Mouse (Mus musculus): ENCODE results near the gene Actl6a. TPM values are rescaled to one million over a fixed set of nuclear protein-coding genes. Genes with fewer than 3 reads are reported as not detected.
"Not testable (repeated sequence)": the region's sequence is repeated elsewhere in the genome, so short reads cannot be mapped to it uniquely, and the experiment has no call there.

Gene Actl6a
- total RNA-seq (2018; cell fraction: chromatin; rRNA removed): 100 to 1,000 TPM in 1 of 26 experiments, 10 to 100 TPM in 25; 23.5 to 116 (median 73.4) TPM
- total RNA-seq (2018; cell fraction: cytosol; rRNA removed): 10 to 100 TPM; 15.2 to 26.0 (median 21.8) TPM
- 10 to 100 TPM; 18.3 to 68.2 (median 47.1) TPM for total RNA-seq (2018; cell fraction: nucleus; rRNA removed)
- polyA plus RNA-seq (2018): 19.7 to 43.3 TPM (median 26.3 TPM) in 3 replicates

DNA sequence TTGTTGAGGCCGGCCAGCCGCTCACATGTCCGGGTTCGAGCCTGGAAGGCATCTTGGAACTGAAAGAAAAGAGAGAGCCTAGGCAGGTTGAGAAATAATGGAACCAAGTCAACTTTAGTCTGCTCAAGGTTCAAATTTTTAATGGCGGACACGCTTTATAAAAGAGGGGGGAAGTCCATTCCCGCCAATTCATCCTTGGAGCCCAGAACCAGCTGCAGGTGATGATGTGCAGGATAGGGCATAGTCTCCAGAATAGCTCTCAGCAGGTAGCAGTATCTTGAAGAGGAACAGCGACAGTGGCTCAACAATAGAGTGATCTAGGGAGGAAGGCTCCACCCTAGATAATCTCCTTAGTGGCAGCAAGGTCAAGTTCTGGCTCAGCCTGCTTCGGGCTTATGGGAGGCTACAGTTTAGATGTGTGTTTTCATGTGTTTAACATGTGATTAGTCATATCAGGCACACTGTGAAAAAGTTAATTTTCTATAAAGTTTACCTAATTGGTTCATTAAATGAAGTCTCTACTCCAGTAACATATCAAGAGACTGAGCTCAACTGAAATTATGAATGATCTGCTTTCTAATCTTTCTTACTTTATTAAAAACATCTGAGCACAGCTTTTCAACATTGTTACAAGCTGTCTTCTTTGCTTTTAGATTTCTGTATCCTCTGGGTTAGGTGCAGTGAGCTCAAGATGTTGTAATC, at the start of gene Actl6a:
Actl6a (plus strand) TSS at position 652 of the 702 bp plus-strand sequence.
- H3K4me3 ChIP-seq (ENCODE audit: inconsistent target); H3K36me3 ChIP-seq (ENCODE audit: inconsistent target); H3K27ac ChIP-seq: not testable (repeated sequence)
- 89% methylated on average over 9 of the region's 9 CpGs for WGBS (ENCODE audit: missing documents)
- H3K79me2 ChIP-seq (ENCODE audit: inconsistent target): peaks cover 18% of the 10 kb centered on the region

GRCm38 (mm10) chr3:32656398-32656994, 49.6 kb upstream of the Actl6a start:
- Histone ChIP-seq H3K4me3 (ENCODE audit: inconsistent target) (no peak overlapping the region), H3K79me2 (ENCODE audit: inconsistent target) (no peaks in the 10 kb centered on the region), H3K27ac (no peak overlapping the region), H3K36me3 (ENCODE audit: inconsistent target) (no peaks in the 10 kb centered on the region)
- WGBS (ENCODE audit: missing documents): 57% methylated on average over 6 of the region's 10 CpGs

DNA sequence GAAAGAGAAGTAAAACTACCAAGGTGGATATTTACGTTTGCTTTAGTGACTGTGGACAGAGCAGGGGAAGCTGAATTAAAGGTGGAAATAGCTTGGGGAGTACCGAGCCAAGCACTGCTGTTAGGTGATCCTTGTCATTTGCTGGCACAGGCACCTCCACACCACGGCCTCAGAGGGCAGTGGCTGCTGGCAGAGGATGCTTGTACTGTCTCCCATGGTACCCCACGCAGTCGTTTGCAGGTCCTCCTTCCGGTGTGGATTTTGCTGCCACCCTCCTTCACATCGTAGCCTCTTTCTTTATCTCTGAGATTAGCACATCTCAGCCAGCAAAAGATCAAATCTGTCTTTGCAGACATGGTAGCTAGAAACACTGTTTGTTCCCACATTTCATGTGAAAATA, 47.7 kb upstream of the Actl6a start:
- Histone ChIP-seq H3K79me2 (ENCODE audit: inconsistent target) (no peaks in the 10 kb centered on the region), H3K36me3 (ENCODE audit: inconsistent target) (no peaks in the 10 kb centered on the region), H3K27ac (no peak overlapping the region), H3K4me3 (ENCODE audit: inconsistent target) (no peak overlapping the region)
- 72% methylated on average over 7 of the region's 7 CpGs for WGBS (ENCODE audit: missing documents)

GRCm38 (mm10) chr3:32658821-32659220, 47.3 kb upstream of the Actl6a start:
- Histone ChIP-seq H3K36me3 (ENCODE audit: inconsistent target) (no peaks in the 10 kb centered on the region), H3K27ac (no peak overlapping the region), H3K4me3 (ENCODE audit: inconsistent target) (no peak overlapping the region), H3K79me2 (ENCODE audit: inconsistent target) (no peaks in the 10 kb centered on the region)
- WGBS (ENCODE audit: missing documents): 68% methylated on average over 16 of the region's 16 CpGs

- no peaks in the 10 kb centered on the region for H3K79me2 ChIP-seq (ENCODE audit: inconsistent target)
- H3K36me3 ChIP-seq (ENCODE audit: inconsistent target): no peaks in the 10 kb centered on the region
- no peak overlapping the region for H3K4me3 ChIP-seq (ENCODE audit: inconsistent target)
- 96% methylated on average over 2 of the region's 2 CpGs for WGBS (ENCODE audit: missing documents)
- no peak overlapping the region for H3K27ac ChIP-seq
Observed at GRCm38 (mm10) chr3:32659506-32659905, 46.6 kb upstream of the Actl6a start.

DNA sequence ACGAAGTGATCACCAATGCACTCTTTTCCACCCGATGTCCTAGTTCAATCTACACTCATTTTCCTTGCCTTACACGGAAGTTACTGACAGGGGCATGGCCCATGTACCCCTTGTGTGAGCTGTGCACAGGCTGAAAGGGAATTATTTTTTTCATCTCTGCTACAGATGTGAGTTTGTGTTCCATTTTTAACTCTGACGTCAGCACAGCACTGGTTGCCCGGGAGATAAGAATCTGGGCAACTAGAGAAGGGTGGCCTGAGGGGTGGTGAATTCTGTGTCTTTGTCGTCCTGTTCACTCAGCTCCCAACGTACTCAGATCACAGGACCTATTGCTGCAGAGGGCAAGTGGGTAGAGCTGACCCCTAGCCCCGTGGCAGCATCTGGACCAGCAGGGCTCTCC, 45.8 kb upstream of the Actl6a start:
- no peaks in the 10 kb centered on the region for H3K79me2 ChIP-seq (ENCODE audit: inconsistent target)
- 55% methylated on average over 8 of the region's 8 CpGs for WGBS (ENCODE audit: missing documents)
- H3K27ac ChIP-seq: no peak overlapping the region
- H3K4me3 ChIP-seq (ENCODE audit: inconsistent target): no peak overlapping the region
- H3K36me3 ChIP-seq (ENCODE audit: inconsistent target): no peaks in the 10 kb centered on the region

DNA sequence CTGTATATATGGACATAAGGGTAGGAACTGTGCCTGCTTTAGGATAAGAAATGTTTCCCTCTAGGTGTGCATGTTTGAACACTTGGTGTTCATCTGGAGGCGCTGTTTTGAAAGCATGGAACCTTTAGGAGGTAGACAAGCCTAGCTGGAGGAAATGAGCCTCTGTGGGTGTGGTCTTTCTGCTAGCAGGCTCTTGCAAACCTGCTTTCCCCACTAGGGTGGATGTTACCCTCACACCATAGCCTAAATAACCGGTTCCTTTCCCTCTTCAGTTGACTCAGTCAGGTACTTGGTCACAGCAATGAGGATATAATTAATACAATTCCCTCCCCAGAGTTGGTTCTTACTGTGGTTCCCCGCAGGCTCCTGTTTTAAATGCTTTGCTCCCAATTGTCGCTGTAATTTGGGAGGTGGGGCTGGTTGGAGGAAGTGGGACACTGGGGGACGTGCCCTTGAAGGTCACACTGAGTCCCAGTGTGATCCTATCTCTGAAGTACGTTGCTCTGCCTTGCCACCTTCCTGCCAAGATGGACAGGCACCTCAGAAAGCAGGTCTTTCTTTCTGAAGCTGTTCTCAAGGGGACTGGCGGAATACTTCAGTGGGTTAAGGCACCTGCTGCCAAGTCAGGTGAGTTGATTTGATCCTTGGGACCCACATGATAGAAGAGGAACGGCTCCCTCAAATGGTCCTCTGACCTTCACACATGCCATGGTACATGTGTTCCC, 45.1 kb upstream of the Actl6a start:
- WGBS (ENCODE audit: missing documents): 72% methylated on average over 8 of the region's 8 CpGs

DNA sequence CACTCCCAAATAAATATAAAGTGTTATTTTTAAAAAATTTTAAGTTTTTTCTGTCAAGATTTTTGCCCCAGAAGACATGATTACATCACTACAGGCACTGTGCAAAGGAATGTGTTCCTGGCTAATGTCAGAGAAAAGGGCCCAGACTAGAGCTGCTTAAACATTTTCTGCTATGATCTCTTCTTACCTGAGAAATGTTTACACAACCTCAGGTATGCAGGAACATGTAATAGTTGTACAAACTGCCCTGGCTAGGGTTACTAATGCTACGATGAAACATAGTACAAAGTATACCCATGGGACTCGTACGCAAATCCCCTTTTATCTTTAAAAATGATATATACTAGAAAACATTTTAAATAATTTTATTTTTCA, 44.6 kb upstream of the Actl6a start:
- Histone ChIP-seq H3K79me2 (ENCODE audit: inconsistent target) (no peaks in the 10 kb centered on the region), H3K4me3 (ENCODE audit: inconsistent target) (no peak overlapping the region), H3K36me3 (ENCODE audit: inconsistent target) (no peaks in the 10 kb centered on the region), H3K27ac (no peak overlapping the region)
- WGBS (ENCODE audit: missing documents): 100% methylated on average over 3 of the region's 3 CpGs

More for the DNA sequence above, 45.1 kb upstream of the Actl6a start:
- Histone ChIP-seq H3K36me3 (ENCODE audit: inconsistent target) (no peaks in the 10 kb centered on the region), H3K4me3 (ENCODE audit: inconsistent target) (no peak overlapping the region), H3K79me2 (ENCODE audit: inconsistent target) (no peaks in the 10 kb centered on the region), H3K27ac (no peak overlapping the region)

DNA sequence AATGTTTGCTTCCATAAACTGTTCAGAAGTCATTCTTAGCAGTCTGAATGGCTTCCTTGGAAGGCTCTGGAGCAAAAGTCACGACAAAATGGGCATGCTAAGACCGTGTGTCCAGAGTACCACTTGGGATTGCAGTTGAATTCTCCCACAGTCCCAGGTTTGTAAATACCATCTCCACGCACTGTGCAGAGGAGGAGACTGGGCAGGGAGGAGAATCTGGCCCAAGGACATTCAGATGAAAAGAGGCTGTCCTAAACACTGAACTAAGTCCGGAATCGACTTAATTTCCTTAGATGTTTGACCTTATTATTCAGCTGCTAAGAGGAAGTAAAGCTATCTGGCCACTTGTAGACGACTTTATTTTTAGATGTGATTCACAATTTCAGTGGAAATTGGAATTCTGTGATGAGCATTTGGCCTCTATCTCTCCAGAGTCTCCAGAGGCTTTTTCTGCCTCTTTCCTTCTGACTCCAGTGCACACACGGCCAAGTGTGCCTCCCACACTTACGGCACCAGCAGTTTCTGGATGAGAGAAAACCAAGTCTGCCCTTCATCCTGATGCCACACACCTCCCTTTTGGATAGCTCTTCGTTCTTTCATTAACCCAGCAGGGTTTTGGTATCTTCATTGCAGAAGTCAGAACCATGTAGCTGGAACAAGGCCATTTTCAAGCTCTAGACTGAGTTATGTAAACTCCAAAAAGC, 37.7 kb upstream of the Actl6a start:
- 70% methylated on average over 9 of the region's 9 CpGs for WGBS (ENCODE audit: missing documents)
- no peaks in the 10 kb centered on the region for H3K79me2 ChIP-seq (ENCODE audit: inconsistent target)
- no peaks in the 10 kb centered on the region for H3K36me3 ChIP-seq (ENCODE audit: inconsistent target)
- no peak overlapping the region for H3K4me3 ChIP-seq (ENCODE audit: inconsistent target)
- no peak overlapping the region for H3K27ac ChIP-seq

DNA sequence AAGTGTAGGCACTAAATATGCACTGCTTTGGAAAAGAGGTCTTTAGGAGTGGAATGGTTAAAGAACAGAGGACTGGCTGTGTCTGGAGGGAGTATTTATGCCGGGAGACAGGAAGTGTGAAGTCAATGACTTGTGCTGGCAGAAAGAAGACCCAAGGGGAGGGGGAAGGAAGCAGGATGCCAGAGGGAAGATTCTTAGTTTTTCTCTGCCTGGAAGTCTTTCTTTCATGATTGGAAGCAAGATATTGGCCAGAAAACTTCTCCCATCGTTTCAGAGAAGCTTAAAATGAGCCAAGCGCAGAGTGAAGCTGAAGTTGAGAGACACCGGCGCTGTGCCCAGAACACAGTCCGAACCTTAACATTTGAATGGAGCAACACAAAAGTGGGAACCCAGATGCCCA, 36.9 kb upstream of the Actl6a start:
- 63% methylated on average over 6 of the region's 6 CpGs for WGBS (ENCODE audit: missing documents)
- H3K79me2 ChIP-seq (ENCODE audit: inconsistent target): no peaks in the 10 kb centered on the region
- H3K4me3 ChIP-seq (ENCODE audit: inconsistent target): no peak overlapping the region
- H3K36me3 ChIP-seq (ENCODE audit: inconsistent target): no peaks in the 10 kb centered on the region
- H3K27ac ChIP-seq: no peak overlapping the region

DNA sequence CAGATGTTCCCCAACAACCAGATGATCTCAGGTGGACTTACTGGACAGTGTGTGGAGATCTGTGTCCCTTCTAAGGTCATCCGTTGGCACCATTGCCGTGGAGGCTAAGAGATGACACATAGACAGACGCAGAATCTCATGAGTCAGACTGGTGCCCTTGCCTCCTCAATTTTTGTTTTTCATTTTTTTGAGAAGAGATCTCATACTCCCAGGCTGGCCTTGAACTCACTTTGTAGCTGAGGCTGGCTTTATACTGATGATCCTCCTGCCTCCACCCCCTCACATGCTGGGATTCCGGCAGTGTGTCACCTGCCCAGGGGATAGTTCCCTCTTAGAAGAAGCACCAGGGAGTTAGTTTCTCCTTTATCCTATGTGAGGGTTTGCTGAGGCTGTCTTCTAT, 35.9 kb upstream of the Actl6a start:
- WGBS (ENCODE audit: missing documents): 100% methylated on average over 4 of the region's 4 CpGs
- H3K36me3 ChIP-seq (ENCODE audit: inconsistent target): no peaks in the 10 kb centered on the region
- H3K4me3 ChIP-seq (ENCODE audit: inconsistent target): no peak overlapping the region
- H3K27ac ChIP-seq: no peak overlapping the region
- no peaks in the 10 kb centered on the region for H3K79me2 ChIP-seq (ENCODE audit: inconsistent target)

DNA sequence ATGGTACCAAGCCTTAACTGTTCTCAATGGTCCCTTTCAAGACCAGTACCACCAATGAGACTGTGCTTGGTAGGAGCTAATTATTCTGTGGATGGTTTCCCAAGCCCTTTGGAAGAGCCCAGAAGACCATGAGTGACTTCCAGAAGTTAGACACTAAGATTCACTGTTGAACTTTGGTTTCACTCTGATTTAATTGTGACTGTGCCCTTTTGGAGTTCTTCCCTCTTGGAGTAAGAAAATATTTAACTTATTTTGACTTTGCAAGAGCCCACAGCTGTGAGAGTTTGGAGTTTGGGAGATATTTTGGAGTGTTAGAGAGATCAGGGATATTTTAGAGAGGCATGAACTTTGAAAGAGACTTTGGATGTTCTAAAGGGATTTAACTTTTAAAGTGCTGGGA, 32.9 kb upstream of the Actl6a start:
- Histone ChIP-seq H3K79me2 (ENCODE audit: inconsistent target) (no peaks in the 10 kb centered on the region), H3K36me3 (ENCODE audit: inconsistent target) (no peaks in the 10 kb centered on the region), H3K27ac (no peak overlapping the region), H3K4me3 (ENCODE audit: inconsistent target) (no peak overlapping the region)

GRCm38 (mm10) chr3:32676393-32676792, 29.7 kb upstream of the Actl6a start:
- no peak overlapping the region for H3K4me3 ChIP-seq (ENCODE audit: inconsistent target)
- H3K27ac ChIP-seq: no peak overlapping the region
- no peaks in the 10 kb centered on the region for H3K79me2 ChIP-seq (ENCODE audit: inconsistent target)
- H3K36me3 ChIP-seq (ENCODE audit: inconsistent target): no peaks in the 10 kb centered on the region
- WGBS (ENCODE audit: missing documents): 85% methylated on average over 6 of the region's 6 CpGs

GRCm38 (mm10) chr3:32682910-32683531, 23.1 kb upstream of the Actl6a start:
- WGBS (ENCODE audit: missing documents): 81% methylated on average over 10 of the region's 12 CpGs
- H3K4me3 ChIP-seq (ENCODE audit: inconsistent target): no peak overlapping the region
- no peak overlapping the region for H3K27ac ChIP-seq
- no peaks in the 10 kb centered on the region for H3K79me2 ChIP-seq (ENCODE audit: inconsistent target)
- no peaks in the 10 kb centered on the region for H3K36me3 ChIP-seq (ENCODE audit: inconsistent target)

Data from macrophage (primary cell).